Mouse (Mus musculus): ENCODE data around the gene Oprd1.

DNA sequence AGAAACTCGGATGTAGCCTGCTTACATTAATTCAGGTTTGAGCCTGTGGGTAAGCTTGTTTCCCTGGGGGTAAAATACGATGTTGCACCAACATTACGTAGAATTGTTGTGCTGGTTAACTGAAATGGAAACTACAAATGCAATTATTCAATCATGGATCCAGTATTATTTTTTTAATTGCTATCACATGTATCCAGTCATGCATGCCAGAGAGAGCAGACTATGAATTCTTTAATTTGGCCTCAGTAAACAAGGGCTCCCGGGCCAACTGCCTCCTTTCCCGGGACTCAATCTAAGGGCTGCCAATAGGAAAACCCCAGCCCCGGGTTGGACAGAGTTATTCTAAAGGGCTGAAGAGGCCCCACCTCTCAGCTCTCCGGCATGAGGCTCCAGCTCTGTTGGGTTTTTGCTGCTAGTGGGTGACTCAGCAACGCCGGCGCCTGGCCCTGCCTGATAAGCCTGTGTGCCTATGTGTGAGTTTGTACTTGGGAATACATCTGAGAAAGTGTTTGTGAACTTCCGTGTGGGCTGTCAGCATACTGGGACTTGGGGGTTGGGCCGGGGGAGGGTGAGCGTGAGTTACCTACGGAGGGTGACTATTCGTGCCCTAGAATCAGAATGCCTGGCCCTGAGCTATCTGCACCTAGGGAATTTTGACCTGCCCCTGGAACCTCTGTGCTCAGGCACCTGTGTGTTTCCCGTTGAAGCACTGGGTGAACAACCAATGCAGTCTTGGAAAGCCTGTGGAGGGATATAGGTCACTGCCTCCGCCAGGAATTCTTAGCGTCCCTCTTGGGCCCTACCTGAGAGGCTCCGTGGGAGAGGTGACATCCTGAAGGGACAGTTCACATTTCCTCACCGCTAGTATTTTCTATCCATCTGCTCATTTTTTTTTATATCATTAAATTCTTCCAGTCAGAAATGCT, 67.5 kb downstream of the Oprd1 start:
- TF ChIP-seq USF1 (IDR thresholded peaks at IDR 0.05; ENCODE audit: low read depth) (no peak), MYOG (IDR thresholded peaks at IDR 0.05; ENCODE audit: control insufficient read depth, extremely low read depth, insufficient read length) (no peak), CTCF (IDR thresholded peaks at IDR 0.05; ENCODE audit: control insufficient read depth, insufficient read depth, insufficient read length) (no peak), MAX (IDR thresholded peaks at IDR 0.05) (no peak), CEBPB (IDR thresholded peaks at IDR 0.05; ENCODE audit: low read depth) (no peak), MYOD1 (IDR thresholded peaks at IDR 0.05; ENCODE audit: control insufficient read depth, insufficient read length, low read depth) (no peak), FOSL1 (IDR thresholded peaks at IDR 0.05; ENCODE audit: insufficient read depth, low read length, poor library complexity, severe bottlenecking) (no peak)
